Mouse (Mus musculus) embryonic fibroblast, embryonic 13.5 days (primary cell): ENCODE measurements at regions not wholly inside any gene's neighbourhood (a gene's known extent, or its start where the extent isn't known, plus 50 kb on each side); places are given as distances from the start of the nearest gene placed in this dataset.

Experiments
- CTCF ChIP-seq: IDR thresholded peaks from 2 replicates; pipeline ENCODE4 v1.5.1; 2011; ENCODE audit warnings: mild to moderate bottlenecking, control low read depth, low read length, moderate library complexity, borderline replicate concordance; ENCODE audit not compliant: insufficient read depth
- POLR2A ChIP-seq: IDR thresholded peaks from 2 replicates; pipeline ENCODE4 v1.6.1; 2011; ENCODE audit warnings: low read depth, mild to moderate bottlenecking, control low read depth, low read length, moderate library complexity

DNA sequence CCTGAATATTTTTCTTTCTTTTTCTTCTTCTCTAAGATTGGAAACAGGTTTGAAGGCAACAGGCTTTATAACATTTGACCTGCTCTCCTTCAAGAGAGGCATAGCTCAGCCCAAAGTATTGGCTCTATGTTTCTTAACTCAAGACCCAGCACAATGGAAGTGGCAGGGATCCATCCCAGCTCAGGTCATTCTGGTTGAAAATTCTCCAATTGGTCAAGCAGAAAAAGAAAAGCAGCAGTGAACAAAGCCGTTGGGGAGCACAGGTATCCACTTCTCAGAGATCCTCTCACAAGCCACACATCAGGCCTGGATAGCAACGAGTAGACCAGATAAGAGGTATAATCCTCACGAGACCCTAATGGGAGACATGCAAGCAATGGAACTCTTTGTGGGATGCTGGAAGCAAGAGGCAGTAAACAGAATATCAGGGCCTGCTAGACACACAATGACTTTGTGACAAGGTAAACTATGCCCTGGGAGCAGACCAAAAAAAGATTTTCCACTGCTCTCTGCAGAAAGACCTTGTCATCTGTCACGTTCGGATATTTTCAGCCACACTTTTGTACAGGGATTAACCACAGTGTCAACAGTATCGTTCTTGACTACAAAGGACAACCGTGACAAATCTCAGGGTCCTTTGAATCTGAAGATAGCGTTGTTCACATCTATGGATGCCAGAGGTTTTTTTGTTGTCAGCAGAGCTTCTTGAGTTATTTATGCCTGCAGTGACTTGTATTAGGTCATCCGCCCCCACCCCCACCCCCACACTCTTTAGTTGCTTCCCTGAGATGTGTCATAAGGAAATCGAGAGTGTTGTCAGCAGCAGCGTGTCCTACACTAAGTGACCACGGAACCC lies 54.7 kb upstream of the Scrg1 start:
- TF ChIP-seq POLR2A (no peak), CTCF (no peak)
